Mouse (Mus musculus): ENCODE results near the gene Prmt3. TPM values are rescaled to one million over a fixed set of nuclear protein-coding genes. Genes with fewer than 3 reads are reported as not detected.

Prmt3 gene
- total RNA-seq, 2 experiments from 2014 or later = 20.0 TPM

- DNase-seq (ENCODE audit: low spot score in 2 of 2) = no peak
Observed at GRCm38 (mm10) chr7:49794304-49794703, 16.2 kb downstream of the Prmt3 start.

- no peak for DNase-seq (ENCODE audit: low spot score in 2 of 2)
Observed at GRCm38 (mm10) chr7:49797171-49797570, 19.0 kb downstream of the Prmt3 start.

GRCm38 (mm10) chr7:49803511-49803910 is 25.4 kb downstream of the Prmt3 start:
- DNase-seq (ENCODE audit: low spot score in 2 of 2) = no peak

GRCm38 (mm10) chr7:49804638-49805165 is 26.6 kb downstream of the Prmt3 start:
- no peak for DNase-seq (ENCODE audit: low spot score in 2 of 2)

GRCm38 (mm10) chr7:49805618-49806017 is 27.5 kb downstream of the Prmt3 start:
- no peak for DNase-seq (ENCODE audit: low spot score in 2 of 2)

GRCm38 (mm10) chr7:49807093-49807682 is 29.0 kb downstream of the Prmt3 start:
- DNase-seq (ENCODE audit: low spot score in 2 of 2) = no peak

- DNase-seq (ENCODE audit: low spot score in 2 of 2) = no peak
Observed at GRCm38 (mm10) chr7:49807846-49808622, 29.9 kb downstream of the Prmt3 start.

GRCm38 (mm10) chr7:49809100-49809499 is 31.0 kb downstream of the Prmt3 start:
- no peak for DNase-seq (ENCODE audit: low spot score in 2 of 2)

GRCm38 (mm10) chr7:49809562-49809961 is 31.4 kb downstream of the Prmt3 start:
- no peak for DNase-seq (ENCODE audit: low spot score in 2 of 2)

GRCm38 (mm10) chr7:49811346-49811745 is 33.2 kb downstream of the Prmt3 start:
- DNase-seq (ENCODE audit: low spot score in 2 of 2) = no peak

- no peak for DNase-seq (ENCODE audit: low spot score in 2 of 2)
Observed at GRCm38 (mm10) chr7:49819393-49819792, 41.2 kb downstream of the Prmt3 start.

- DNase-seq (ENCODE audit: low spot score in 2 of 2) = no peak
Observed at GRCm38 (mm10) chr7:49821370-49821769, 43.2 kb downstream of the Prmt3 start.

GRCm38 (mm10) chr7:49822028-49822427 is 43.9 kb downstream of the Prmt3 start:
- DNase-seq (ENCODE audit: low spot score in 2 of 2) = no peak

- DNase-seq (ENCODE audit: low spot score in 2 of 2) = no peak
Observed at GRCm38 (mm10) chr7:49823595-49823994, 45.4 kb downstream of the Prmt3 start.

GRCm38 (mm10) chr7:49824043-49824442 is 45.9 kb downstream of the Prmt3 start:
- no peak for DNase-seq (ENCODE audit: low spot score in 2 of 2)

- no peak for DNase-seq (ENCODE audit: low spot score in 2 of 2)
Observed at GRCm38 (mm10) chr7:49824581-49824980, 46.4 kb downstream of the Prmt3 start.

GRCm38 (mm10) chr7:49825492-49825891 is 47.3 kb downstream of the Prmt3 start:
- DNase-seq (ENCODE audit: low spot score in 2 of 2) = no peak

- no peak for DNase-seq (ENCODE audit: low spot score in 2 of 2)
Observed at GRCm38 (mm10) chr7:49827920-49828319, 49.8 kb downstream of the Prmt3 start.

- DNase-seq (ENCODE audit: low spot score in 2 of 2) = no peak
Observed at GRCm38 (mm10) chr7:49842366-49843282, 64.5 kb downstream of the Prmt3 start.

- DNase-seq (ENCODE audit: low spot score in 2 of 2) = no peak
Observed at GRCm38 (mm10) chr7:49843304-49843933, 65.3 kb downstream of the Prmt3 start.

- no peak for DNase-seq (ENCODE audit: low spot score in 2 of 2)
Observed at GRCm38 (mm10) chr7:49847939-49848338, 69.8 kb downstream of the Prmt3 start.

Measured in gastrocnemius, postnatal 4 days (tissue).